Mouse (Mus musculus) mouse embryonic stem cell (cell line): Measurements from ENCODE around the gene Smoc1.

Experiments used
- in situ Hi-C, 2 experiments: fragments of 300-500 bp; cut with MboI; formaldehyde crosslinking; loops; 1 replicate in 1 of 2; 3 replicates in 1 of 2; pipeline ENCODE4 v1.14.3; 2019 to 2020; ENCODE audit warnings: low sequenced_read_pairs in 2 of 2, low pct_unique_long_range_greater_than_20kb in 1 of 2, mixed read lengths in 1 of 2; ENCODE audit not compliant: unreplicated experiment in 1 of 2

Smoc1 gene

GRCm38 (mm10) chr12:81105721-81106633 lies 79.4 kb downstream of the Smoc1 start:
- in situ Hi-C loops: no loop called here

GRCm38 (mm10) chr12:81107278-81108100 lies 80.9 kb downstream of the Smoc1 start:
- in situ Hi-C loops: no loop called here

GRCm38 (mm10) chr12:81108600-81109011 lies 82.0 kb downstream of the Smoc1 start:
- in situ Hi-C loops: no loop called here

- in situ Hi-C loops: no loop called here
These were observed 83.4 kb downstream of the Smoc1 start for GRCm38 (mm10) chr12:81110006-81110405.

- in situ Hi-C loops: no loop called here
These were observed 85.7 kb downstream of the Smoc1 start for GRCm38 (mm10) chr12:81112321-81112720.

GRCm38 (mm10) chr12:81120301-81120700 lies 93.7 kb downstream of the Smoc1 start:
- in situ Hi-C loops: no loop called here

GRCm38 (mm10) chr12:81123793-81124192 lies 97.2 kb downstream of the Smoc1 start:
- in situ Hi-C loops: no loop called here

GRCm38 (mm10) chr12:81126842-81127241 lies 100.2 kb downstream of the Smoc1 start:
- in situ Hi-C loops: no loop called here

- in situ Hi-C loops: no loop called here
These were observed 102.1 kb downstream of the Smoc1 start for GRCm38 (mm10) chr12:81128693-81129092.

- in situ Hi-C loops: no loop called here
These were observed 104.1 kb downstream of the Smoc1 start for GRCm38 (mm10) chr12:81130692-81131091.

- in situ Hi-C loops: no loop called here
These were observed 104.5 kb downstream of the Smoc1 start for GRCm38 (mm10) chr12:81131114-81131513.

- in situ Hi-C loops: no loop called here
These were observed 106.6 kb downstream of the Smoc1 start for GRCm38 (mm10) chr12:81133055-81133665.

- in situ Hi-C loops: no loop called here
These were observed 111.6 kb downstream of the Smoc1 start for GRCm38 (mm10) chr12:81138217-81138616.

- in situ Hi-C loops: no loop called here
These were observed 112.9 kb downstream of the Smoc1 start for GRCm38 (mm10) chr12:81139463-81139862.

- in situ Hi-C loops: no loop called here
These were observed 114.2 kb downstream of the Smoc1 start for GRCm38 (mm10) chr12:81140594-81141328.

- in situ Hi-C loops: no loop called here
These were observed 114.7 kb downstream of the Smoc1 start for GRCm38 (mm10) chr12:81141329-81141711.

GRCm38 (mm10) chr12:81142231-81142630 lies 115.6 kb downstream of the Smoc1 start:
- in situ Hi-C loops: no loop called here

- in situ Hi-C loops: no loop called here
These were observed 117.6 kb downstream of the Smoc1 start for GRCm38 (mm10) chr12:81144201-81144600.
